Mouse (Mus musculus): ENCODE results near the gene Chst11.

DNA sequence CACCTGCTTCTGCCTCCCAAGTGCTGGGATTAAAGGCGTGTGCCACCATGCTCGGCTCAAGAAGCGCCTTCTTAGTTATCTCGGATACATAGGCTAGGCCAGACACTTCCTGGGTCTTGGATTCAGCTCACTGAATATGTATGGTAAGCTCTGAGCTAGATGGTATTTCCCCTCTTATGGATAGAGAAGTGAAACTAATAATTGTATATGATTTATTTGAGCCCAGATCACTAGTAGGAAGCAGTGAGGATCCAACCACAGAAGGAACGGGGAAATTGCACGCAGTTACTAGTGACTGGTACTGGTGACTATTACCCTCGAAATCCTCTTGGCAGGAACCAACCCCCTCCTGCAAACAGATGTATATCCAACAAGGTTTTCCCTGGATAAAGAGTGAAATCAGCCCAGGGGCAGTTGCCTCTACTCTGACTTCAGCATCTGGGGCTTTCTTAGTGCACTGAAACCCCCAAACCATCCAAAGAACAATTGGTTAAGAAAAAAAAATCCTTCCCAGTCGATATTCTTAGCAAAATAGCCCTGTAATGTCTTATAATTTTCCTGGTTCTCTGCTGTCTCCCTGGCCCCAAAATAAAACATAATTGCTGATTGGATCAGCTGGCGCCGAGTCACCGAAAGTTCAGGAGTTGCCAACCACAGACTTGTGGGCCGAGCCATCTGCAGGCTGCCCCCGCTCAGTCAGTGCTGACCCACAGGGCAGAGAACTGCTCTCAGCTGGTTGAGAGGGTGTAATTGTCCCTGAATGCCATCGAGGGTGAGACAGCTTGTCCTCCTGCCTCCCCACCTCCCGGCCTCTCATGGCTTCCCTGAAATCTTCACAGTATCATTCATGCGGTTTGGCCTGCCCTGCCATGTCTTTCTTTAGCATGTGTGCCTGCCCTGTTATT is 109.8 kb downstream of the Chst11 start:
- TF ChIP-seq CTCF (IDR thresholded peaks at IDR 0.05), result no peak
- TF ChIP-seq POLR2A (IDR thresholded peaks at IDR 0.05; ENCODE audit: insufficient read depth, low read depth, low read length), result no peak
- 0 out of 2 replicates have a peak, but pooled peaks have one; percentile 20 for TF ChIP-seq EP300 (IDR thresholded peaks at IDR 0.05; ENCODE audit: insufficient read depth, low read depth, low read length)
